Mouse (Mus musculus) limb, embryonic 15.5 days (tissue): Measurements from ENCODE around the gene Nox1. TPM values are rescaled to one million over a fixed set of nuclear protein-coding genes. Genes with fewer than 3 reads are reported as not detected.

Experiments used
- ATAC-seq: fragments of 200-750 bp; cut with Nextera tagmentation; 2 replicates; pipeline ENCODE4 v1.8.0; 2017; ENCODE audit warnings: low read depth, moderate TSS enrichment; ENCODE audit not compliant: insufficient number of reproducible peaks, low FRiP score, low TSS enrichment
- H3K27ac ChIP-seq: fragments of 300-500 bp; sonication (generic); 2 replicates; pipeline ENCODE4 v1.5.1; 2015; ENCODE audit warnings: moderate library complexity, mild to moderate bottlenecking, inconsistent platforms
- H3K27me3 ChIP-seq: fragments of 300-500 bp; sonication (generic); 2 replicates; pipeline ENCODE4 v1.6.1; 2015; ENCODE audit warnings: inconsistent platforms
- H3K36me3 ChIP-seq: fragments of 300-500 bp; sonication (generic); 2 replicates; pipeline ENCODE4 v1.6.1; 2015; ENCODE audit warnings: inconsistent platforms
- H3K4me1 ChIP-seq: fragments of 300-500 bp; sonication (generic); 2 replicates; pipeline ENCODE4 v1.6.1; 2015; ENCODE audit warnings: inconsistent platforms
- H3K4me2 ChIP-seq: fragments of 300-500 bp; sonication (generic); 2 replicates; pipeline ENCODE4 v1.6.1; 2015; ENCODE audit warnings: mild to moderate bottlenecking, inconsistent platforms
- H3K4me3 ChIP-seq: fragments of 300-500 bp; sonication (generic); 2 replicates; pipeline ENCODE4 v1.5.1; 2015; ENCODE audit warnings: mild to moderate bottlenecking, inconsistent platforms
- H3K9ac ChIP-seq: fragments of 300-500 bp; sonication (generic); 2 replicates; pipeline ENCODE4 v1.6.1; 2015; ENCODE audit warnings: inconsistent platforms
- H3K9me3 ChIP-seq: fragments of 300-500 bp; sonication (generic); 2 replicates; pipeline ENCODE4 v1.6.1; 2016; ENCODE audit warnings: inconsistent platforms
- WGBS: fragments of 180-500 bp; shearing (Covaris S2); methylation state at CpG from one replicate; pipeline ENCODE4 v1.1.7; 2015; 5-methylcytosine and 5-hydroxymethylcytosine counted together
- microRNA-seq: library from miRNA; unstranded; fragments of <30 nt; microRNA quantifications from one replicate; pipeline ENCODE4, GENCODE M21; 2016
- polyA plus RNA-seq: library from polyadenylated mRNA; unstranded; fragments of >200 nt; fragmentation: Nextera tagmentation; extraction: Ambion mirVana; gene quantifications from 2 replicates; pipeline ENCODE4 v1.2.1, GENCODE M21; 2015

Gene Nox1
- polyA plus RNA-seq, 1 experiment from 2014 or later, result 0.23 TPM

GRCm38 (mm10) chrX:134116417-134116816 is 105.3 kb downstream of the Nox1 start:
- H3K4me1 ChIP-seq, result no peaks in the 10 kb centered on the region
- no peaks in the 10 kb centered on the region for H3K9me3 ChIP-seq
- no peaks in the 10 kb centered on the region for H3K36me3 ChIP-seq
- WGBS, result 70% methylated on average over 3 of the region's 3 CpGs
- no peak for ATAC-seq
- H3K4me2 ChIP-seq, result no peak overlapping the region
- no peaks in the 10 kb centered on the region for H3K27me3 ChIP-seq
- H3K27ac ChIP-seq, result no peak overlapping the region
- H3K4me3 ChIP-seq, result no peak overlapping the region
- no peak overlapping the region for H3K9ac ChIP-seq

GRCm38 (mm10) chrX:134111767-134112166 is 110.0 kb downstream of the Nox1 start:
- Histone ChIP-seq H3K4me1 (no peaks in the 10 kb centered on the region), H3K27me3 (no peaks in the 10 kb centered on the region), H3K4me2 (no peak overlapping the region), H3K9ac (no peak overlapping the region), H3K27ac (no peak overlapping the region), H3K4me3 (no peak overlapping the region), H3K9me3 (no peaks in the 10 kb centered on the region), H3K36me3 (no peaks in the 10 kb centered on the region)
- WGBS, result 85% methylated on average over 3 of the region's 3 CpGs
- no peak for ATAC-seq

- Histone ChIP-seq H3K4me1 (no peaks in the 10 kb centered on the region), H3K27me3 (0 out of 2 replicates have a peak, but pooled peaks cover 3% of the 10 kb centered on the region), H3K9me3 (no peaks in the 10 kb centered on the region), H3K4me3 (no peak overlapping the region), H3K36me3 (no peaks in the 10 kb centered on the region), H3K9ac (no peak overlapping the region), H3K4me2 (no peak overlapping the region), H3K27ac (no peak overlapping the region)
- WGBS, result 59% methylated on average over 2 of the region's 2 CpGs
- ATAC-seq, result no peak
These were observed 119.1 kb downstream of the Nox1 start for GRCm38 (mm10) chrX:134102641-134103040.

GRCm38 (mm10) chrX:134085453-134085852 is 136.3 kb downstream of the Nox1 start:
- no peak for ATAC-seq
- no peaks in the 10 kb centered on the region for H3K4me1 ChIP-seq
- H3K4me3 ChIP-seq, result no peak overlapping the region
- peaks cover 15% of the 10 kb centered on the region for H3K36me3 ChIP-seq
- H3K9me3 ChIP-seq, result no peaks in the 10 kb centered on the region
- no peak overlapping the region for H3K9ac ChIP-seq
- no peak overlapping the region for H3K27ac ChIP-seq
- H3K4me2 ChIP-seq, result no peak overlapping the region
- 78% methylated on average over 1 of the region's 1 CpGs for WGBS
- H3K27me3 ChIP-seq, result no peaks in the 10 kb centered on the region

- ATAC-seq, result no peak
- Histone ChIP-seq H3K9ac (peak overlapping the region; percentile 44), H3K27ac (peak overlapping the region; percentile 87), H3K4me2 (peak overlapping the region; percentile 42), H3K4me3 (peak overlapping the region; percentile 58), H3K36me3 (peaks cover 6% of the 10 kb centered on the region; the same call in 1 of the 2 replicates), H3K4me1 (no peaks in the 10 kb centered on the region), H3K9me3 (no peaks in the 10 kb centered on the region), H3K27me3 (no peaks in the 10 kb centered on the region)
- 22% methylated on average over 10 of the region's 10 CpGs for WGBS
These were observed 162.0 kb downstream of the Nox1 start for GRCm38 (mm10) chrX:134059764-134060163.

GRCm38 (mm10) chrX:134058987-134059712 is 162.6 kb downstream of the Nox1 start, which contains the start of gene Cstf2:
TSS of gene Cstf2 (plus strand) at chrX:134059187.
- H3K9me3 ChIP-seq, result no peaks in the 10 kb centered on the region
- H3K27me3 ChIP-seq, result no peaks in the 10 kb centered on the region
- 18% methylated on average over 74 of the region's 77 CpGs for WGBS
- peak within 1 kb of the TSS; percentile 42 for H3K4me2 ChIP-seq
- H3K4me3 ChIP-seq, result peak within 1 kb of the TSS; percentile 58
- peak within 1 kb of the TSS; percentile 44 for H3K9ac ChIP-seq
- peak; percentile 94 for ATAC-seq
- H3K4me1 ChIP-seq, result no peaks in the 10 kb centered on the region
- peak within 1 kb of the TSS; percentile 87 for H3K27ac ChIP-seq
- H3K36me3 ChIP-seq, result peaks cover 6% of the 10 kb centered on the region; the same call in 1 of the 2 replicates

- peak overlapping the region; percentile 22 for H3K4me2 ChIP-seq
- peak overlapping the region; percentile 50 for H3K27ac ChIP-seq
- no peaks in the 10 kb centered on the region for H3K9me3 ChIP-seq
- peak overlapping the region; percentile 58 for H3K4me3 ChIP-seq
- H3K36me3 ChIP-seq, result peaks cover 6% of the 10 kb centered on the region; the same call in 1 of the 2 replicates
- whole genome bisulfite sequencing, result 65% methylated on average over 14 of the region's 14 CpGs
- no peak overlapping the region for H3K9ac ChIP-seq
- no peaks in the 10 kb centered on the region for H3K4me1 ChIP-seq
- H3K27me3 ChIP-seq, result no peaks in the 10 kb centered on the region
- no peak for ATAC-seq
These were observed 163.5 kb downstream of the Nox1 start for GRCm38 (mm10) chrX:134058040-134058875.

- Histone ChIP-seq H3K9me3 (no peaks in the 10 kb centered on the region), H3K27ac (no peak overlapping the region), H3K36me3 (no peaks in the 10 kb centered on the region), H3K4me1 (no peaks in the 10 kb centered on the region), H3K27me3 (no peaks in the 10 kb centered on the region), H3K9ac (no peak overlapping the region), H3K4me3 (no peak overlapping the region), H3K4me2 (no peak overlapping the region)
- 64% methylated on average over 2 of the region's 2 CpGs for WGBS
- ATAC-seq, result no peak
These were observed 164.9 kb downstream of the Nox1 start for GRCm38 (mm10) chrX:134056897-134057296.

- Histone ChIP-seq H3K4me1 (no peaks in the 10 kb centered on the region), H3K27me3 (no peaks in the 10 kb centered on the region), H3K4me3 (no peak overlapping the region), H3K9me3 (no peaks in the 10 kb centered on the region), H3K9ac (no peak overlapping the region), H3K27ac (no peak overlapping the region), H3K36me3 (no peaks in the 10 kb centered on the region), H3K4me2 (no peak overlapping the region)
- no peak for ATAC-seq
- 67% methylated on average over 1 of the region's 1 CpGs for WGBS
These were observed 172.8 kb downstream of the Nox1 start for GRCm38 (mm10) chrX:134048994-134049393.

Small RNA genes within 50 kb of the gene (microRNA-seq; reads per million reads assigned to microRNA genes)
- gene Mir3112, result not detected

Other genes starting within 250 kb of the Nox1 start
- 2.5 and 2.9 TPM in 2 replicates for gene Sytl4, start 240.1 kb downstream of the Nox1 start, polyA plus RNA-seq
- 30.4 and 32.1 TPM in 2 replicates for gene Cstf2, start 162.8 kb downstream of the Nox1 start, polyA plus RNA-seq
- gene Xkrx, start 59.9 kb downstream of the Nox1 start, polyA plus RNA-seq, result 3.7 TPM in 2 replicates
- not detected in 2 replicates for gene Arl13a, start 34.5 kb downstream of the Nox1 start, polyA plus RNA-seq
- 15.7 and 19.1 TPM in 2 replicates for gene Trmt2b, start 55.0 kb upstream of the Nox1 start, polyA plus RNA-seq
- gene Tmem35a, start 73.3 kb upstream of the Nox1 start, polyA plus RNA-seq, result 7.4 and 8.2 TPM in 2 replicates
- gene Cenpi, start 86.1 kb upstream of the Nox1 start, polyA plus RNA-seq, result 21.9 and 22.9 TPM in 2 replicates
- 2.8 and 3.4 TPM in 2 replicates for gene Drp2, start 182.6 kb upstream of the Nox1 start, polyA plus RNA-seq